Mouse (Mus musculus) lung, postnatal 14 days (tissue): ENCODE data around the gene Zfp574.

Experiments used
- DNase-seq: peaks from one replicate; pipeline ENCODE4 v3.0.0; 2021

The Zfp574 gene

DNA sequence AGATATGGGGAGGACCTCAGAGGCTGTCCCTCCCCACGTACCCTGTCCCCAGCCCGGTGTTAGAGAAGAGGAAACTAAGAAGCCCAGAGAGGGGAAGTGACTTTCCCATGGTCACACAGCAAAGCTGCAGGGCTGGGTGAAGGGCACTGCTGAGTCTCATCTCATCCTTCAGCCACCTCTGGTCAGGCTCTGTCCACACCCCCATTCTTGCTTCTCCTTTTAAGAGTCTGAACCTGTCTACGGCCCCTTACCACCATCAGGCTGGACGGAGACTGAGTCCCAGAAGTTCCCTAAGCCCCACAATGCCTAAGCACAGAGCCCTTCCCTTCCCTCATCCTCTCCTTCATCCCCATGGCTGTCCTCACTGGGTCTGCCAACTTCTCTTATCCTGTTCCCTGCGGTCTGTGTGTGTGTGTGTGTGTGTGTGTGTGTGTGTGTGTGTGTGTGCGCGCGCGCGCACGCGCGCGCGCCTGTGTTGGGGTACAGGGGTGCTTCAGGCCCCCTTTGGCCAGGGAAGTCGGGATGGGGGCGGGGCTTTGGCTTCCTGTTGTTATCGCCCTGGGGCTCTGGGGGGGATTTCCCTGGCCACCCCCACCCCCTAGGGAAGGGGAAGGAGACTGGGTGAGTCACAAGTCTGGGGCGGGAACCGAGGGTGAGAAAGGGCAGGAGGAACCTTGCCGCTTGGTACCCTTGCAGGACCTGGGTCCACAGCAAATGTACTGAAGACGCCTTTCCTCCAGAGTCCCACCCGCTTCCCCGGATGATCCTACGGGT is 47.9 kb downstream of the Zfp574 start:
- peak; percentile 28 for DNase-seq

DNA sequence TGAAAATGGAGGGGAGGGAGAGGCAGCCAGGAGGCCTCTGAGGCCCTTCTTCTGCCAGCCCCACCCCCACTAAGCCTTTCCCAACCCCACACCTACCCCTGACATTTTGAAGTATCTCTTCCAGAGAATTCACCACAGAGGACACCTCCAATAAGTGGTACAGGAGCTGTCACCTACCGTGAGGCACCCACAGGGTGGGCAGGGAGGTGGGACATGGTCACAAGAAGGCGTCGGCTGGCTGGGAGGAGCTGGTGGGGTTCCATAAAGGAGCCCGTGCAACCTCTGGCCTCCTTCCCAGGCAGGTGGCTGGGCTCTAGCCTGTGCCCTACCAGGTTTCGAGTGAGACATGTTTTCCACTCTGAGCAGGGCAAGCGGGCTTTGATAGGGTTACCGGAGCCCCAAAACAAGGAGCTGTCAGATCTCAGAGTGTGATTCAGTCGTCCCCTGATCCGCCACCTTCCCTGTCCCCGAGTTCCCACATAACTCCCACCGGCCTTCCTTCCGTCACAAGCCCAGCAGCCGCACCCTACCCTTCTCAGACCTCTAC is 48.9 kb downstream of the Zfp574 start:
- no peak for DNase-seq

DNA sequence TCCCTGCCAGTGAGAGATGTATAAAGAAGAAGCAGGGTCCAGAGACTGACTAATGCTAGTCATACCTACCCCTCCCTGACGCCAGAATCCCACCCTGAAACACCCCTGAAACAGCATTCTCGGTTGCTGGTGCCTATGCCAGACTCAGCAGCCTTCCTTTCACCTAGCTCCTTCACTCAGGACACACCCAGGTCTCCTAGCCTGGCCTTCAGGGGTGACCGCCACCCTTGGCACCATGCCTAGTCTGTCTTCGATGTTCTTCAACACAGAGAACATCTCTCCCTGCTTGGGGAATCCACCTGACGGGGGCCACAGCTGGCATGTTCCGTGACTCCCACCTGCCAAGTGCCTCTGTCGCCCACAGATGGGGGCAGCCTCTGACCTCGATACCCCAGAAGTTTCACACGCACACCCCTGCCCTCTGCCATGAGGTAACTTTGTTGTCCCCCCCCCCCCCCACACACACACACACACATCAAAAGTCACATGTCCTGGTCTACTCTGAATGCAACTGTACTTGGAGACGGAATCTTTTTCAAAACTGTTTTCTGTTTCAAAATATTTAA is 53.4 kb downstream of the Zfp574 start:
- DNase-seq = no peak

DNA sequence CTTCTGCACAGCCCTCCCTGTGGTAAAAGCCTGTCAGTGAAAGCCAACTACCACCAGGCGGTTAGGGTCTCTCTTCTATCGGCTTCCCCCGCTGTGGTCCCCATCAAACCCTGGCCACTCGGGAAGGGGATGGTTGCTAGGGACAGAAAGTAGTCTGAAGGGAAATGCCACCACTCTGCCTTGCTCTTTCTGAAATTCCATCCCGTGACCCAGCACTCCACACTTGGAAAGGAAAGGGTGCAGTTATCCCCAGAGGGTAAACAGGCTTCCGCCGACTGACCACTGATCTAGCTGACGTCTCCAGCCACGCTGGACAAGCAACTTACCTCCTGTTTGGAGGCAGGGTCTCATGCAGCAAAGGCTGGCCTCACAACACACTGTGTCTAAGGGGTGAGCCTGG is 55.6 kb downstream of the Zfp574 start:
- no peak for DNase-seq

DNA sequence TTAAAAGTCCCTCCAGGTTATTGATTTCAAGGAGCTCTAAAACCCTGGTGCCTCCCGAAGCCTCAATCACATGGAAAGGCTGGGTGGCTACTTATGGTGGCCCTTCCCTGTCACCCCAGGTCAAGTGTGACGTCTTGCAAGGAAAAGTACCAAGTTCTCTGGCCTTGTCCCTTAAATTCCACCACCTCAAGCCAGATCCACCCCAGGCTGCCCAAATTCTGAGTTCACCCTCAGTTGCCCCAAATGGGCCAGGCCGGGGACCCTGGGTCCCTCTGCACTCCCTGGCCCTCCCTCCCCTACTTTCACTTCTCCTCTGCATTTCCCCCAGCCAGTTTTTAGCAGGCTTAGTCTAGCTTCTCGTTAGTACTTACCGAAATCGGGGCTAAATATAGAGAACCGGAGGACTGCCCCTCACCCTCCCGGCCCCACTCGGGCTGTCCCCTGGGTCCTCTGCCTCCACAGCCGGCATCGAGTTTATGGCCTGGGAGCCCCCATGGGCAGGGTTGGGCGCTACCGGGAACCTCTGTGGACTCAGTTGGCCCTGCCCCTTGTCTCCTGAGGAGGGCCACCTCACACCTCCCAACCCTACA is 57.1 kb downstream of the Zfp574 start:
- no peak for DNase-seq

DNA sequence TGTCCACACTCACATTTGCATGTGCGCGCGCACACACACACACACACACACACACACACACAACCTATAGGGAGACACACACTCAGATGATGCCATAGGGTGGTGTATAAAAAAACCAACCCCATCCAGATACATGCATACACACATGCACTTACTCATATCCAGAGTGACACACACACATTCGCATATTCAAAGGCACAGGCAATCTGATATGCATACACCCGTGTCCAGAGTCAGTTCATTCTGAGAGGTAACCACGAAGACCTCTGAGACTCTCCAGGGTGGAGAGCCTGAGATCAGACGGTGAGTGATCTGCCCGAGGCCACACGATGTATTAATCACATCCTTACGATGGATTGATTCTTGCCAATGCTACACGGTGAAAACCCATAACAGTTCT is 58.2 kb downstream of the Zfp574 start:
- no peak for DNase-seq

DNA sequence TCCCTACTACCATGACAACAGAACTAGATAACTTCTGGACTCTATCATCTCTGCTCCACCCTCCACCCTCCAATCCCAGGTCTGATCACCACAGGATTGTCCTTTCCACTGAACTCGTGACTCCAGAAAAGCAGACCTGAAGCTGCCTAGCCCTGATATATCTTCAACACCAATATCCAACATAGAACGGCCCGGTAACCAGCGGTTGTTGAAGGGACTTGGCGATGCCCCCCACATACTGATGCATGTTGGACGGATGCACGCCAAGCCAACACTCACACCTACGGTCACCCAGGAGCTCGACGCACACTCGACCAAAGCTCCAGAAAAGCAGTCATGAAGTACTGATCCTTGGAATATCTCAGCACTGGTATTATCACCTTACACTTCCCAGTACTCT is 58.9 kb downstream of the Zfp574 start:
- DNase-seq = no peak

DNA sequence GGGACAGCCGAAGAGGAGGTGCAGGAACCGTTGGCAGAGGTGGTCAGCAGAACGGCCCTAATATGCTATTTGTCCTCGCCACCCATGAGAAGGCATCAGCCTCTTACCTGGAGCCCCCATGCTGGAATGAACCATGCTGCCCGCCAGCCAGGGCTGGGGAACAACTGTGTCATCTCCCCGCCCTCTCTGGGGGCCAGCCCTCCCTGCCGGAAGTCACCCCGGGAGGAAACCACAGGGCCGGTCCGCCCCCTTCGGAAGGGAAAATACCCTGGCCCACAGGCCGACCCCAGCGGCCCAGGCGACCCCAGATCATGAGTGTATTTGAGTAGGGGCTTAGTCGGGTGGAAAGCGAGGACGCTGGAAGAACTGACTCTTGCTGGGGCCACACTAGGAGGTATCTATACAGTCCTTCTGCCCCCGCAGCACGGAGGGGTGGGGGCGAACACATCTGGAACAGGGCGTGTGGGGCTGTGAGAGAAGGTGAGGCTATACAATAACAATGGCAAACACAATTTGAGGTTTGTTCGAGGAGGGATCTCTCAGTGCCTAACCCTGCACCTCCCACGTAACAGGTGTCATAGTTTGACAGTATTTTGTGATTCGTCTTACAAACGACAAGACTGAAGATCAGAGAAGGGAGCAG is 60.1 kb downstream of the Zfp574 start:
- peak; percentile 38 for DNase-seq
